13 mouse cellular contexts compared by ENCODE assay signal in the genomic region with DNA sequence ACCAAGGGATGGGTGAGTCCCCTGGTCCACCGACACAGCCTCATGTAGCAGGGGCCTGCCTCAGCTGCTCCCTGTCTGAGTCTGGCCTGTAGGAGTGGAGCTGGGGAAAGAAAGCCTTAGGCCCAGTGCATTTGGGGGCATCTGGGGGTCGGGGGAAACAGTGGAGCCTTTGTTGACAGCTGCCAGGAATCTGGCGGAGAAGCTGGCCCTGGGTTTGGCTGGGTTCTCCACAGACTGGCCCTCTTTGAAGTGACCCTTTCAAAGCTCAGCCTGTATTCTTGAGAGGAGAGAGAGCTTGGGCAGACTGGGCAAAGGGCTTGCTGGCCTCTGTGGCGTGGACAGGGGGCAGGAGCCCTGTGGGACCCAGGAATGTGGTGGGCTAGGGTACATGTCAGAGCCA. TPM values are rescaled to one million over a fixed set of nuclear protein-coding genes. Genes with fewer than 3 reads are reported as not detected.
DNase-seq lines count a peak whose midpoint lies in the region; ATAC-seq lines count a peak whose summit lies in the region.
"Had no signal": no experiment of that assay in that cellular context is flagged by ENCODE, and none has a peak within 500 bp of the region (broad histone marks: within the 10 kb centered on the region; RNA-seq: fewer than 3 reads in every experiment).

No protein-coding gene starts in this region.

- no peak for DNase-seq in heart, adult 9 months (ENCODE audit: low spot score in 2 of 2)
- DNase-seq in gastrocnemius, adult 18-20 months (ENCODE audit: low spot score): no peak
- DNase-seq in lung, postnatal 25 days (ENCODE audit: low spot score): no peak
- DNase-seq: kidney, postnatal 25 days; lung, postnatal 10 days; thymus, postnatal 4 days had no signal

- no peak overlapping the region for H3K4me3 ChIP-seq in heart, embryonic 14.5 days (ENCODE audit: control insufficient read depth in 1 of 2, insufficient read depth in 1 of 2, low read depth in 1 of 2, low read length in 2 of 2)
- no peak overlapping the region for H3K4me3 ChIP-seq in midbrain, embryonic 12.5 days
- no peak overlapping the region for H3K4me3 ChIP-seq in midbrain, embryonic 13.5 days (replicated peaks)
- H3K4me3 ChIP-seq in intestine, embryonic 15.5 days (replicated peaks): no peak overlapping the region
- no peak overlapping the region for H3K4me3 ChIP-seq in neural tube, embryonic 15.5 days (replicated peaks)

- H3K4me2 ChIP-seq in heart, embryonic 14.5 days (ENCODE audit: low read length): no peak overlapping the region
- H3K4me2 ChIP-seq in midbrain, embryonic 12.5 days (replicated peaks): no peak overlapping the region
- no peak overlapping the region for H3K4me2 ChIP-seq in midbrain, embryonic 13.5 days (replicated peaks)
- H3K4me2 ChIP-seq in intestine, embryonic 15.5 days (replicated peaks): no peak overlapping the region
- no peak overlapping the region for H3K4me2 ChIP-seq in neural tube, embryonic 15.5 days

- peak overlapping the region; percentile 46 for H3K9ac ChIP-seq in heart, embryonic 14.5 days (ENCODE audit: low read length)
- no peak overlapping the region for H3K9ac ChIP-seq in midbrain, embryonic 12.5 days (replicated peaks)
- H3K9ac ChIP-seq in midbrain, embryonic 13.5 days (replicated peaks): no peak overlapping the region
- H3K9ac ChIP-seq in intestine, embryonic 15.5 days: no peak overlapping the region
- no peak overlapping the region for H3K9ac ChIP-seq in neural tube, embryonic 15.5 days (replicated peaks)

- no peak for ATAC-seq in heart, embryonic 14.5 days (ENCODE audit: insufficient number of reproducible peaks, insufficient read depth, low FRiP score, low read depth)
- no peak for ATAC-seq in midbrain, embryonic 12.5 days (ENCODE audit: low FRiP score, low read depth)
- no peak for ATAC-seq in midbrain, embryonic 13.5 days
- ATAC-seq in intestine, embryonic 15.5 days: no peak
- no peak for ATAC-seq in neural tube, embryonic 15.5 days (ENCODE audit: low FRiP score)
- ATAC-seq: activated CD4-positive, CD25-positive, alpha-beta regulatory T cell, adult 4 months had no signal

- peaks cover 29 to 57% of the 10 kb centered on the region in 2 experiments for H3K4me1 ChIP-seq in heart, embryonic 14.5 days (ENCODE audit: control insufficient read depth in 2 of 2, insufficient read depth in 2 of 2, low read length in 2 of 2)
- H3K4me1 ChIP-seq in midbrain, embryonic 12.5 days: peaks cover 18% of the 10 kb centered on the region
- peaks cover 22% of the 10 kb centered on the region for H3K4me1 ChIP-seq in midbrain, embryonic 13.5 days (replicated peaks)
- peaks cover 16% of the 10 kb centered on the region; the same call in 1 of the 2 replicates for H3K4me1 ChIP-seq in intestine, embryonic 15.5 days (replicated peaks)
- H3K4me1 ChIP-seq in neural tube, embryonic 15.5 days: peaks cover 17% of the 10 kb centered on the region

- no peaks in the 10 kb centered on the region for H3K27me3 ChIP-seq in heart, embryonic 14.5 days (ENCODE audit: control insufficient read depth, insufficient read depth, low read length)
- H3K27me3 ChIP-seq in midbrain, embryonic 12.5 days: peaks cover 8% of the 10 kb centered on the region
- peaks cover 5% of the 10 kb centered on the region; the same call in 1 of the 2 replicates for H3K27me3 ChIP-seq in midbrain, embryonic 13.5 days
- no peaks in the 10 kb centered on the region for H3K27me3 ChIP-seq in intestine, embryonic 15.5 days (replicated peaks)
- H3K27me3 ChIP-seq in neural tube, embryonic 15.5 days (replicated peaks): no peaks in the 10 kb centered on the region
- H3K27me3 ChIP-seq: CH12.LX had no signal

- H3K9me3 ChIP-seq in heart, embryonic 14.5 days (ENCODE audit: control insufficient read depth, low read length): no peaks in the 10 kb centered on the region
- H3K9me3 ChIP-seq in midbrain, embryonic 12.5 days: no peaks in the 10 kb centered on the region
- H3K9me3 ChIP-seq in midbrain, embryonic 13.5 days: no peaks in the 10 kb centered on the region
- no peaks in the 10 kb centered on the region for H3K9me3 ChIP-seq in intestine, embryonic 15.5 days
- H3K9me3 ChIP-seq in neural tube, embryonic 15.5 days (replicated peaks): no peaks in the 10 kb centered on the region

- peak overlapping the region; percentile 23 to 37; a peak in 1 of 4 replicates for H3K27ac ChIP-seq in heart, embryonic 14.5 days (replicated peaks in 1 of 2; ENCODE audit: control insufficient read depth in 1 of 2, insufficient read depth in 1 of 2, low read depth in 2 of 2, low read length in 2 of 2)
- H3K27ac ChIP-seq in midbrain, embryonic 12.5 days (replicated peaks): 0 out of 2 replicates have a peak overlapping the region, but pooled peaks have one; percentile 4
- no peak overlapping the region for H3K27ac ChIP-seq in midbrain, embryonic 13.5 days
- H3K27ac ChIP-seq in intestine, embryonic 15.5 days: peak overlapping the region; percentile 36; the same call in 1 of the 2 replicates
- peak overlapping the region; percentile 37; the same call in 1 of the 2 replicates for H3K27ac ChIP-seq in neural tube, embryonic 15.5 days (replicated peaks)

- 43% methylated on average over 4 of the region's 4 CpGs for WGBS in heart, embryonic 14.5 days
- 53% methylated on average over 4 of the region's 4 CpGs for WGBS in midbrain, embryonic 12.5 days
- 46% methylated on average over 4 of the region's 4 CpGs for WGBS in midbrain, embryonic 13.5 days
- 66% methylated on average over 4 of the region's 4 CpGs for WGBS in intestine, embryonic 15.5 days
- 60% methylated on average over 4 of the region's 4 CpGs for WGBS in neural tube, embryonic 15.5 days

- 0 out of 2 replicates have a peak, but pooled peaks cover 6% of the 10 kb centered on the region for H3K36me3 ChIP-seq in heart, embryonic 14.5 days (ENCODE audit: control insufficient read depth, insufficient read depth, low read length)
- H3K36me3 ChIP-seq in midbrain, embryonic 12.5 days: no peaks in the 10 kb centered on the region
- no peaks in the 10 kb centered on the region for H3K36me3 ChIP-seq in midbrain, embryonic 13.5 days
- H3K36me3 ChIP-seq in intestine, embryonic 15.5 days: no peaks in the 10 kb centered on the region
- H3K36me3 ChIP-seq in neural tube, embryonic 15.5 days: no peaks in the 10 kb centered on the region

RNA-seq across cellular contexts. Expression of gene Arhgap23, which starts 7.2 kb away (rescaled TPM):
- 7.1 and 8.4 TPM in 2 replicates for polyA plus RNA-seq in heart, embryonic 14.5 days (2014; fragmentation: Nextera tagmentation; extraction: Ambion mirVana)
- polyA plus RNA-seq in midbrain, embryonic 12.5 days (2016; fragmentation: Nextera tagmentation; extraction: Ambion mirVana): 6.3 and 7.9 TPM in 2 replicates
- polyA plus RNA-seq in midbrain, embryonic 13.5 days (2015; fragmentation: Nextera tagmentation; extraction: Ambion mirVana): 5.1 and 6.5 TPM in 2 replicates
- polyA plus RNA-seq in intestine, embryonic 15.5 days (2015; fragmentation: Nextera tagmentation; extraction: Ambion mirVana): 4.2 and 4.6 TPM in 2 replicates
- 8.0 and 9.2 TPM in 2 replicates for polyA plus RNA-seq in neural tube, embryonic 15.5 days (2015; fragmentation: Nextera tagmentation; extraction: Ambion mirVana)
- 1 to 10 TPM; 4.8 to 7.5 TPM for total RNA-seq in gastrocnemius, adult 18-20 months (2021)
- polyA plus RNA-seq: activated CD4-positive, CD25-positive, alpha-beta regulatory T cell, adult 4 months had no signal
